Mouse (Mus musculus) G1E (cell line): Measurements from ENCODE around the gene Ascc1.

ENCODE experiments used
- CTCF ChIP-seq: IDR thresholded peaks from 2 replicates; pipeline ENCODE4 v1.5.1; 2012; ENCODE audit warnings: low read depth, low read length, inconsistent platforms, mixed read lengths
- POLR2AphosphoS5 ChIP-seq: IDR thresholded peaks from 2 replicates; pipeline ENCODE4 v1.6.1; 2012; ENCODE audit warnings: low read depth, low read length, inconsistent platforms; ENCODE audit not compliant: insufficient replicate concordance

DNA sequence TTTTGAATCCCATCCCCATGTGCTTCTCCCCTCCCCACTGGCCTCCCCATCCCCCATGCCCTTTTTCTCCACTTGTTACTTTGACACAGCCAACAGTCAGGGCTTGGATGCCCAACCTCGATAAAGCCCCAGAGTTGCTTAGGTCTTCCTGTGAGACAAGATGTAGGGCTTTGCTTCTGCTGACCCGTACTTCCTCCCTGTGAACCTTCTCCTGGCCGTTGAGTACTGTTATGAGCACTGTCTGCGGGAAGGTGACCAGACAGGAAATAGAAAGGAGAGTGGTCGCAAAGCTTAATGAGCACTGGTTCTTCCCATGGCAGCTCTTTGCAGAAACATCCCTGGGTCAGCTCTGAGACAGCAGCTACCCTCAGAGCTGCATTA is 78.0 kb downstream of the Ascc1 start:
- TF ChIP-seq CTCF (no peak), POLR2AphosphoS5 (no peak)
